Mouse (Mus musculus): ENCODE measurements around the gene Cacng5.
A peak's percentile ranks its signal among the peaks of the same experiment; 100 is the strongest.

Cacng5 gene

DNA sequence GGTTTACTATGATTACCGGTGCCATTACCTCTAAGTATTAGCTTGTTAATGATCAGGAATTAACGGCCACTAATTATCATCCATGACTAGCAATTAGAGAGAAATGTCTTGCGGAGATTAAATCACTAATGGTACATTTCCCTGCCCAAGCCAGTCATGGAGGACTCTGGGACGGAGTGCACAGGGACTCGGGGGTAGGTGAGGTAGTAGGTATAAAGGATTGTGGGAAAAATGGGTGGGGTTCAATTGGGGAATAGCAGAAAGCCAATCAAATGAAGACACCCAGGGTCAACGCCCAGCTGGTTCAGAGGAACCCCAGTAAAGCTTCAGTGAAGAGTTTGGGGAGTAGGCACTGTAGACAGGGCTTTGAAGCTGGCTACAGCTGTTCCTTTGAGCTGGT lies 27.5 kb downstream of the Cacng5 start:
- no peak for DNase-seq (ENCODE audit: low spot score in 2 of 2)

DNA sequence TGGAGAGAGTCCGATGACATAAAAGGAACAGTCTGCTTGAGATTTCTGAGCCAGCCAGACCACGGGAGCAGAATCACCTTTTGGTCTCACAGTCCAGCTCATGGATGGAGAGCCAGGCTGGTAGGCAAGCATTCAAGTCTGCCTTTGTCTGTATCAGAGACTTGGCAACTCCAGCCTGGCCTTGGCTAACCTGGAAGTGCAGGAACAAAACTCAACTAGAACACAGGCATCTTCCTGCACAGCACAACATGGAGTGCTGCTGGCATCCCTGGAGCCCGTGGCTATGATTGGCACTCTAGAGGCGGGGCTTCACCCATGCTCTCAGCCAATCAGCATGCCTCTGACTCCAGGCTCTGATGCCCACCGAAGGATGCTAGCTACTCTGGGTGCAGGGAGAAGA lies 38.0 kb downstream of the Cacng5 start:
- no peak for DNase-seq (ENCODE audit: low spot score in 2 of 2)

DNA sequence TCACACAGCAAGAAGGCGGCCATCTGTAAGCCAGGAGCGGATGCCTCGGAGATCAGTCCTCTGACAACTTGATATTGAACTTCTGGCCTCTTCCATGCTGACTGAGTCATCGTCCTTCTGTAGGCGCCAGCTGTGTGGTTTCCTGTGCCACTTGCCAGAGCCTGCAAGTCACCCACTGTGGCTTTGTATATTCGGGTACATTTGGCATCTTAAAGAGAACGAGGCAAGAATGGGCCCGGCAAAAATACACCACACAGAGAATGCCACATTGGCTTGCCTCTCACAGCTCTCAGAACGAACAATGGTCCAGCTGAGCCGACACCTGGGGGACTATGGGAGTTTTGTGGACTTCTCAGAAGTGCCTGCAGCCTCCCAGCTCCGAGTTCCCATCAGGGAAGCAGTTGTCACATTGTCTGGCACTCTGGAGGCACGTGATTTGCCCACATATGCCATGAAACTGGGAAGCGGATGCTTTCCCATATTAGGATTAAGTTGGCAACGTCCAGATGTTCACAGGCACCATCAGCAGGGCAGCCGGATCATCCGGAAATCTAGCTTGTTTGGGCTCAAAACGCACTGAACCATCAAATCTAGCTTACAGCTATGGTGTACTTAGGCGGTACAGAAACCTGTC lies 38.9 kb downstream of the Cacng5 start:
- DNase-seq (ENCODE audit: low spot score in 2 of 2) = no peak

DNA sequence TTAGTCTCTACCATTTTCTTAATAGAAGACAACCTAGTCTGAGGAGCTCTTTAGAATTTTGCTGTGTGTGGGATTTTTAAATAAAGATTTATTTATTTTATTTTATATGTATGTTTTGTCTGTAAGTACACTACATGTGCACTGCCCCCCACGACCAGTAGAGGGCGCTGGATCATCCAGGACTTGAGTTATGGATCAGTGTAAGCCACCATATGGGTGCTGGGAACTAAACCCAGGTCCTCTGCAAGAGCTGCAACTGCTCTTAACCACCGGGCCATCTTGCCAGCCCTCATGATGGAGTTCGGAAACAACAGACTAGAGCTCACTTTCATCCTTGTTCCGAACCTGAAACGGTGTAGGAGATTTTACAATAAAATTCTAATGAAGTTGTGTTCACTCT lies 42.1 kb downstream of the Cacng5 start:
- DNase-seq (ENCODE audit: low spot score in 2 of 2) = no peak

DNA sequence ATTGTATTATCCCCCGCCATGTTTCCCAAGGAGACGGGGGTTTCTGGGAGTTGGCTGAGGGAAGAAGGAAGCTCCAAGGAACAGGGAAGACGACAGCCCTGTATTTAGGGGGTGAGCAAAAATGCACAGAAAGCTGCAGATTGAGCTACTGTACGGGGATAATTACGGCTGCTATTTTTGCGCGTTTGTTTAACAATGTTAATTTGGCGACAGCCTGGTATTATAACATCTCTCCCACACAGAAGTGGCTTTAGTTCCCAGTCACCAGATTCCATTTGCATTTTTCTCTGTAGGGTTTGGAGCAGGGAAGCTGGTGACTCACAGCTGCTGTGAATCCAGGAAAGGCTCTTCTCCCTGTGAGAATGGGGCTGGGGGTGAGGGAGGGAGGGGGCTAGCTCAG lies 47.3 kb downstream of the Cacng5 start:
- no peak for DNase-seq (ENCODE audit: low spot score in 2 of 2)

DNA sequence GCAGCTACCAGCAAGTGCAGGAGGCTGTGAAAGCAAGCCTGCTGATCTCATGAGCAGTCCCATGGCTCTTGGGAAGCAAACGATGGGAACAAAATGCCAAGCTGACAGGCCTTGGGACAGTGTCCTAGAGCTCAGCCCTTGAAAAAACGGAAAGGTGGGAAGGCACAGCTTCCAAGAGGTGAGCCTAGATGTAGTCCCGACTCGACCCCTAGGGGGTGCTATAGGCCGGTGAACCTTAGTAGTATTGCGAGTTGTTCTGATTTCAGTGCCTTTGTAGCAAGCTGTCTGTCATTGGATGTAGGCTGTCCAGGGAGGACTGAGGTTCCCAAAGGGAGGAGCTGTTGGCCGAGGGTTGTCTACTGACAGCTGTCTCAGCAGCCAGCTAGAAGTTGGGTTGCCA lies 49.7 kb downstream of the Cacng5 start:
- peak; percentile 49 to 52 for DNase-seq (ENCODE audit: low spot score in 2 of 2)

DNA sequence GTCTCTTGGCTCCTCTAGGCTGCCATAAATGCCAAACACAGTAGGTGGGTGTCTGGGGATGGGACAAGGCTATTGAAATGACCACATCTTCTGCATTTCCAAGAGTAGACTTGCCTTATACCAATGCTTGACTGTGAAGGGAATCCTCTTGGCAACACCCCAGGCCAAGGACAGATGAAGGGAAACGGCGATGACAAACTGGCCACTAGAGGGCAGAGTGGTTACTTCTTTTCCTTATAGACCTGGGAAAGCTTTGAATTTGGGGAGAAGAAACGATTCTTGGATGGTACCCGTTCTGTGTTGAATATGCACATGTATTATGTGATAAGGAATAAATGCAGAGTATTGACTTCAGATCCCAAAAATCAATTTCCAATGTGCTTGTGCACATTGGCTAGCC lies 50.8 kb downstream of the Cacng5 start:
- DNase-seq (ENCODE audit: low spot score in 2 of 2) = peak; percentile 45 to 47

DNA sequence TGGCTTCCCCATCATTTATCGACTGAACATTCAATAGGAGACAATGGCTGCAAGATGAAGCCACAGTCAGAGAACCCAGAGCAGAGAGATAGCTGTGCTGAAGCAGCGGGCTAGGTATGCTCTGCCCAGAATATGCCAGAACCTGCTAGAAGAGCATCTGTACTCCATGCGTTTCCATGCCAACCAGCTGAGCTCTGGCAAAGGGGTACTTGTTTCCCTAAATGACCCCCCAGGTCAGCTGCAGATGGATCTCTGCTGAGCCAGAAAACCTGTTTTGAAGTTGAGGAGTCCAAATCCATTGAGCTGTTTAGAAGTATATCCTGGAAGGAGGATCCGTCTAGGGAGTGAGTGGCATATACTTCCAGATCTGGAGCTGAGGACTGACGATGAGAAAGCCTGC lies 53.1 kb downstream of the Cacng5 start:
- DNase-seq (ENCODE audit: low spot score in 2 of 2) = no peak

DNA sequence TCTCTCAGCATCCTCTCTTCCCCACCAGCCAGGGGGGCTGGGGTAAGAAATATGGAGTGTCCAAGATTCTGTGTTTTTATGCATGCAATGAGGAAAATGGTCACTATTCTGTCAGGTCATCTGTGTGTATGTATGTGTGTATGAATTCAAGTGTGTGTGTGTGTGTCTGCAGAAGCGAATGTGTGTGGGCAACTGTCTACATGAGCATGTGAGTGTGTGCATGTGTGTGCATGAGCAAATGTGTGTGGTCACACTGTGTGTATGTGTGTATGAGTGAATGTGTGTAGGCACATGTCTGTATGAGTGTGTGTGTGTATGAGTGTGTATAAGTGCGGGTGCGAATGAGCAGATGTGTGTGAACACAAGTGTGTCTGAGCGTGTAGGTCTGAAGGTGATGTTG lies 55.0 kb downstream of the Cacng5 start:
- DNase-seq (ENCODE audit: low spot score in 2 of 2) = no peak

DNA sequence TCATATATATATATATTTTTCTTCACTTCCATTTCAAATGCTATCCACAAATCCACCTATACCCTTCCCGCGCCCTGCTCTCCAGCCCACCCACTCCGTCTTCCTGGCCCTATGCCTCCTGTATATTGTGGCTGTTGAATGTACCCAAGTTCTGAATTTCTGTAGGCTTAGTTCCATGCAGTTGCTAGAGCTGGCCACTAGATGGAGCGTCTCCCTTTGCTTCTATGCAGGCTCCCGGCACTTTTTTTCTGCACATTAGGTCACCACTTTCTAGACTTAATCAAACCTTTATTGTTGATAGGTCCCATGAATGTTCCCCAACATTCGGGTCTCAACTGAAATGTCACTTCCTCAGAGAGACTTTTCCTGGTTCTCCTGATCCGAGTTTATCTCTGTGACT lies 55.6 kb downstream of the Cacng5 start:
- DNase-seq (ENCODE audit: low spot score in 2 of 2) = peak; percentile 15 to 32

DNA sequence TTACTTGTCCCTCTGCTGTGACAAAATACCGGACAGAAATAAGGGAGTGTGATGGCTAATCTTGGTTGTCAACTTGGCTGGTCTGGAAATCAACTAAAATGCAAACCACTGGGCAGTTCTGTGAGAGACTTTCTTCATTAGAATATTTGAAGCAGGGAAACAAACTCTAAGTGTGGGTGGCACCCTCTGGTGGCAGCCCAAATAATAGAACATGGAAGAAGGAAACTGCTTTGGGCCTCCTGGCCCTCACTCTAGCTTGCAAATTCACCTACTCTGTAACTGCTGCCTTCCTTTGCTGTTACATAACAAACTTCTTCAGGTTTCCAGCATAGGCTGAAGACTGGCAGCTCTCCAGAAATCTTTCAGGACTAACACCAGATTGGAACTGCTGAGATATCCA lies 61.8 kb downstream of the Cacng5 start:
- DNase-seq (ENCODE audit: low spot score in 2 of 2) = peak; percentile 13 to 29

DNA sequence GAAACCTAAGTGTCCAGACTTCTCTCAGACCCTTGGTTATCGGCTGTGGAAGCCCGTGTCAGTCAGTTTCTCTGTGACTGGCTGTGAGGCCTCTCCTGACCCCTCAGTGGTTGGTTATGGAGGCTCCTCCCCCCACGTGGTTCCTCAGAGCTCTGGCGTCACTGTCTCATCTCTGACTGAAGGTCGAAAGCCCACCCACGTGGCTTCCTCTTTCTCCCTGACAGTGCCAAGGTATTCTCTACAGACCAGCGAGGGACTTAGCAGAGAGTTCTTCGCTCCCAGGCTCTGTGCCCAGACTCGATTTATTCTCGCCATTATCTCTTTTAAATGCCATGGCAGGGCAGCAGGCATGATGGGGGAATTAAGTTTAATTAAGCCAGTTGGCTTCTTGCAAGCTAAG lies 65.2 kb downstream of the Cacng5 start:
- no peak for DNase-seq (ENCODE audit: low spot score in 2 of 2)

DNA sequence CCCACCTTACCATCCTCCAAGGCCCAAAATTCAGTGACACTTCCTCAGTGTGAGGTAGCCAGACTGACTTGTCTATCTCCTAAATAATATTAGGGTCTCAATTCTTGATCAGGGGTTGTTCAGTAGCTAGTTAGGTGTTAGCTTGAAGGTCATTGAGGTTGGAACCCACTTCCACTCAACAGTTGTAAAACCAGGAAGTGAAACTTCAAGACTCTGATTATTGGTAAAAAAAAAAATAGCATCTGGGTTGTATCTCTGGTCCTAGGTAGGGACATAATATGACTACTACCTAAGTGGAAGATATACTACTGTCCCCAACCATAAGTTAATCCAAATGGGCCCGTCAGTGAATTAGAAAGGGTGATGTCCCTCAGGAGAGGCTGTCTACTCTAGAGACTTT lies 70.7 kb downstream of the Cacng5 start:
- no peak for DNase-seq (ENCODE audit: low spot score in 2 of 2)

DNA sequence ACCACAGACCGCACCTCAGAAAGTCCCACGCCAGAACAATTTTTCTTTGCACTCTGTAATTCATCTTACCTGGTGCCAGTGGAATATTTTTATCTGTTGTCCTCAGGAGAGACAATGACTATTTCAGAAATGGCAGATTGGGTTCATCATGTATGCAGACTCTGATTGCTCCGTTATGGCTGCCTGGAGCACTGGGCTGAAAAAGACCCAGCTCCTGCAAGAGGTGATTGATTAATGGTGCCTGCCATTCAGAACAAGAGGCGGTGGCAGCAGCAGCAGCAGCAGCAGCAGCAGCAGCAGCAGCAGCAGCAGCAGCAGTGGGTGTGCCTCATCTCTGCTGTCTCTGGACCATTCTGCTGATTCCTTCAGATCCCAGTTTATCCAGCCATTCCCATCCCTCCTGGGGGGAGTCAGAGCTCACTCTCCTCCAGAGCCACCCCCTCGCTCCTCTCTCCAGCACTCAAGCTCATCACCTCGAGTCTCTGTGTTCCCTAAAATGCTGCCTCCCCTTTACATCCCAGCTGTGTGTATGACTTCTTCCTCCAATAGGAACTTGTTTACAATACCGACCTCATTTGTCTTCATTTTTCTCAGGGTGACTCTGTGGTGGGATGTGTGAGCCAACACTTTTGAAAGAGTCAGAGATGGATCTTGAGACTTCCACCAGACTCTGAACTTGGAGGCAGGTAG lies 81.4 kb downstream of the Cacng5 start:
- DNase-seq (ENCODE audit: low spot score in 2 of 2) = no peak

Measured in urinary bladder, postnatal 36 days (tissue).